Mouse (Mus musculus): ENCODE measurements around the gene Aldh1l1. TPM values are rescaled to one million over a fixed set of nuclear protein-coding genes. Genes with fewer than 3 reads are reported as not detected.

Aldh1l1 gene
- total RNA-seq, 1 experiment from 2014 or later, result 18.0 TPM

DNA sequence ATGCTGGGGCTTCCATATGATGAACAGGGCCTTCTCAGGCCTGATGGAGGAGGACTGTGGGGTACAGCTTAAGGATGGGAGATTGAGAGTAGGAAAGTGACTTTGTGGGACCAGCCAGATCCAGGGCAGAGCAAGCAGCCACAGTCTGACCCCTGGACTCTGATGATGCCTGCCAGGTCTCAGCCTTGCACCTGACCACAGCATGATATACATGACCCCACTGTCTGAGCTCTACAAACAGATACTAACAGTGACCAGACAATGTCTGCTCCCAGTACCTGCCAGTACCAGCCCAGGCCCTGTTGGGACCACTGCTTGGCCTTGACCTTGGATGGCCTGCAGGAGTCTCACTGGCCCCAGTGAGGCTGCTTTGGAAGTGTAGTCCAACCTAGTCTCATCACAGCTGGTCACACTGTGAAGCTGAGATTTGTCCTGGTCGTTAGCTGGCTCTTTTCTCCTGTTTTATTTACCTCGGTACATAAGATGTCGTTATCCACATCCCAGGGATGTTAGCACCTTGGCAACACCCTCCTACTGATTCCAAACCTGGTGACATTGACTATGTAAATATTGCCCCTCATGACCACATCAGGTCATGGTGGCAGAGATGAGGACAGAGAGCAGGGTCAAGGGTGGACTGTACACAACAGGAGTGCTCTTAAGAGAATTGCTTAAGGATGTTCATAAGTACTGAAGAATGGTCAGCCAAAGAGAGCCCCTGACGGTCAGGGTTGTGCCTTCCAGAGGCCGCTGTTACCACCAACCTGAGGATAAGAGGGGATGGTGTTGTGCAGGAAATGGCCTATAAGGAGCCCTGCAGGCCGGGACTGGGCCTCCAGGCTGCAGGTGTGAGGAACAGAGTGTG lies 71.8 kb downstream of the Aldh1l1 start:
- ATAC-seq (replicated peaks in 1 of 2; ENCODE audit: insufficient read depth in 1 of 2, low FRiP score in 2 of 2, low TSS enrichment in 1 of 2, low read depth in 1 of 2, poor library complexity in 2 of 2, severe bottlenecking in 2 of 2), result no peak

DNA sequence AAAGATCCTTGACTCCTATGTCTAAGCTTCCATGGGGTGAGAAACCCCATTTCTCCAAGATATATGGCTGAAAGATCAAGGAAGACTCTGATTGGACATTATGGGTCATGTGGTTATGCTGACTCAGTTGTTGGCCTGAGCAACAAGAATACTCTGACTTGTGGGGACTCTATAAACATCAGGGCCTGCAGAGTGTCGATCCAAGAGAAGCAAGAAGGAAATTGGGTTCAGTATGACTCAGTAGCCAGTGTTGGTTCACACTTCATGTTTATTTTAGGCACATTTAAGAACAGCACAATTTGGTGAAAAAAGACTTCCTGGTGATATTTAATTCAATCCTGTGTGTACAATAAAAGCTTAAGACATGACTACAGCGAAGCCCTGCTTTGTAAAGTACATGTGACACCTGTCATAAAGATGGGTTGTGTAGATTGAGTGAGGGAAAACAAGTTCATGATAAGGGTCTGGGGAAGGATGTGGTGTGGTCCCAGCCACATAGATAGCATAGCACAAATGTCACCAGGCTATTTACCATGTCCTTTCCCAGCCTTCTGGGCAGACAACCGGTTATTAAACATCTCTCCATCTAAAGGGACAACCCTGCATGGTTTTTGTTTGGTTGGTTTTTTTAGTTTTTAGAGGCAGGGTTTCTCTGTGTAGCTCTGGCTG lies 74.3 kb downstream of the Aldh1l1 start:
- peak; percentile 18 to 35; a peak in 2 of 4 replicates for ATAC-seq (replicated peaks in 1 of 2; ENCODE audit: insufficient read depth in 1 of 2, low FRiP score in 2 of 2, low TSS enrichment in 1 of 2, low read depth in 1 of 2, poor library complexity in 2 of 2, severe bottlenecking in 2 of 2)

DNA sequence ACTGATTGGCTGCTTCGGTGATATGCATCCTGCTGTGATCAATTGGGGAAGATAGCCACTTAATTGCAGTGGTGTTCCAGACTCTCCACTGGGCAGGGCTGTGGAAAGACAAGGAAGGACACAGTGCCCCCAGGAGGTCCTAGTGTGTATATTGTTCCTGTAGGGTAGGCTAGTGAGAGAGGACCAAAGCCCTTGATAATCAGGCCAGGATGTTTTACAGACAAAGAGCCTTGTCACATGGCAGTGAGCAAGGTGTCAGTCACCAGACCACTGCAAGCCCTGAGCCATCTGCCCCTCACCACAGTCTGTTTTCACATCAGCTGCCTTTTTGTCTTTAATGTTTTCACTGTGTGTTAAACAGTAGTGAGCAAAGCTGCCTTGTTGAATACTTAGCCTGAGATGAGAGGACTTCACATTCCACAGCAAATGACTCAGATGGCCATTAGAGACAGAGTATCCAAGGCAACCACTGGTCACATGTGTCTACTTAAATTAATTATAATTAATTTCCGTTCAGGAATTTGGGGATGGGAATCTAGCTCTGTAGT lies 75.1 kb downstream of the Aldh1l1 start:
- peak; percentile 23 to 50; a peak in 1 of 4 replicates for ATAC-seq (replicated peaks in 1 of 2; ENCODE audit: insufficient read depth in 1 of 2, low FRiP score in 2 of 2, low TSS enrichment in 1 of 2, low read depth in 1 of 2, poor library complexity in 2 of 2, severe bottlenecking in 2 of 2)

DNA sequence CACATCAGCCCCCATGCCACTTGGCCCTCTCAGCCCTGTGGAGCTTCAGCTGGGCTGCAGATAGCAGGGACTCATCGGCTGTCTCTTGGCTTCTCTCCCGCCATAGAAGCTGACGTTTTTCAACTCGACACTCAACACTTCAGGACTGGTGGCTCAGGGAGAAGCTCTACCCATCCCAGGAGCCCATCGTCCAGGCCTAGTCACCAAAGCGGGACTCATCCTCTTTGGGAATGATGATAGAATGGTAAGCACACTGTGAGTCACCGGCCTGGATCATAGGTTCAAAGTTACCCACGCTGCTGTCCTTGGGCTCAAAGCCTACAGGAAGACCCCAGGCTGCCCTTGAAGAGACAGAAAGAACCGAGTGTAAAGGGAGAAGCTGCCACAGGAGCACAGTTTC lies 78.0 kb downstream of the Aldh1l1 start:
- ATAC-seq (replicated peaks in 1 of 2; ENCODE audit: insufficient read depth in 1 of 2, low FRiP score in 2 of 2, low TSS enrichment in 1 of 2, low read depth in 1 of 2, poor library complexity in 2 of 2, severe bottlenecking in 2 of 2), result no peak

- ATAC-seq (replicated peaks in 1 of 2; ENCODE audit: insufficient read depth in 1 of 2, low FRiP score in 2 of 2, low TSS enrichment in 1 of 2, low read depth in 1 of 2, poor library complexity in 2 of 2, severe bottlenecking in 2 of 2), result no peak
Observed at GRCm38 (mm10) chr6:90565357-90566215, 79.4 kb downstream of the Aldh1l1 start.

GRCm38 (mm10) chr6:90567486-90567885 lies 81.3 kb downstream of the Aldh1l1 start:
- ATAC-seq (replicated peaks in 1 of 2; ENCODE audit: insufficient read depth in 1 of 2, low FRiP score in 2 of 2, low TSS enrichment in 1 of 2, low read depth in 1 of 2, poor library complexity in 2 of 2, severe bottlenecking in 2 of 2), result no peak

GRCm38 (mm10) chr6:90567928-90568327 lies 81.7 kb downstream of the Aldh1l1 start:
- no peak for ATAC-seq (replicated peaks in 1 of 2; ENCODE audit: insufficient read depth in 1 of 2, low FRiP score in 2 of 2, low TSS enrichment in 1 of 2, low read depth in 1 of 2, poor library complexity in 2 of 2, severe bottlenecking in 2 of 2)

DNA sequence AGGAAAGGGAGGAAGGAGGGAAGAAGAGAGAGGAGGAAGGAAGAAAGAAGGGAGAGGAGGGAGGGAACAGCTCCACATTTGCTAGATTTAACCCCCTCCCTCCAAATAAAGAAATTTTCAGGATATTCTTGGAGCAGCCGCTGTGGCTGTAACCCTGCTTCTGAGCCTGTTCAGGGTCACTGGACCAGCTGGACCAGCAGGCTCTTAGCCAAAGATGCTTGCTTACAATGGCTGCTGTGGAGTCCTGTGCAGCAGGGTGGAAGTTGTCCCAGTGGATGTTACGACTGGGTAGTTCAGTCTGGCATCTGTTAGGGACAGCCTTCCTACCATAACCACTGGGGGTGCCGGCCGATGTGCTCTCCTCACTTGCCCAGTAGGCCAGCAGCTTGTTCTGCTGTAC lies 82.5 kb downstream of the Aldh1l1 start:
- ATAC-seq (replicated peaks in 1 of 2; ENCODE audit: insufficient read depth in 1 of 2, low FRiP score in 2 of 2, low TSS enrichment in 1 of 2, low read depth in 1 of 2, poor library complexity in 2 of 2, severe bottlenecking in 2 of 2), result no peak

GRCm38 (mm10) chr6:90569736-90570383 lies 83.6 kb downstream of the Aldh1l1 start:
- ATAC-seq (replicated peaks in 1 of 2; ENCODE audit: insufficient read depth in 1 of 2, low FRiP score in 2 of 2, low TSS enrichment in 1 of 2, low read depth in 1 of 2, poor library complexity in 2 of 2, severe bottlenecking in 2 of 2), result peak; percentile 66 to 74

DNA sequence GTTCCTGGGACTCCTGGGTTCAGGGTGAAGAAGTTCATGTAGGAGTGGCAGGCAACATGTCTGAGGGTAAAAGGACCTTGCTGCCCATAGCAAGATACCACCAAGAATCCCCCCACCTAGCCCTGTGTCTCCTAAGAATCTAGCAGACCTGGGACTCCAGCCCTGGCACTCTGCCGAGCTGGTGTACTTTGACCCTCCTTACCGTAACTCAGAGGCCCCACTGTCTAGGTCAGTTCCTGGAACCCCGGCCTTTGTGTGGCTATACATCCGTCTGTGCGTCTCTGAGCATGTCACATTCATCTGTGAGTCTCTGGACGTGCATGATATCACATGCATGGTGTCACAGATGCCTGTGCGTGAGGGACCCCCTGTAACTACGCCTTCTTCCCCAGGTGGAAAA lies 84.2 kb downstream of the Aldh1l1 start:
- no peak for ATAC-seq (replicated peaks in 1 of 2; ENCODE audit: insufficient read depth in 1 of 2, low FRiP score in 2 of 2, low TSS enrichment in 1 of 2, low read depth in 1 of 2, poor library complexity in 2 of 2, severe bottlenecking in 2 of 2)

GRCm38 (mm10) chr6:90575261-90575715 lies 89.1 kb downstream of the Aldh1l1 start:
- ATAC-seq (replicated peaks in 1 of 2; ENCODE audit: insufficient read depth in 1 of 2, low FRiP score in 2 of 2, low TSS enrichment in 1 of 2, low read depth in 1 of 2, poor library complexity in 2 of 2, severe bottlenecking in 2 of 2), result peak; percentile 63 to 72; a peak in 3 of 4 replicates

DNA sequence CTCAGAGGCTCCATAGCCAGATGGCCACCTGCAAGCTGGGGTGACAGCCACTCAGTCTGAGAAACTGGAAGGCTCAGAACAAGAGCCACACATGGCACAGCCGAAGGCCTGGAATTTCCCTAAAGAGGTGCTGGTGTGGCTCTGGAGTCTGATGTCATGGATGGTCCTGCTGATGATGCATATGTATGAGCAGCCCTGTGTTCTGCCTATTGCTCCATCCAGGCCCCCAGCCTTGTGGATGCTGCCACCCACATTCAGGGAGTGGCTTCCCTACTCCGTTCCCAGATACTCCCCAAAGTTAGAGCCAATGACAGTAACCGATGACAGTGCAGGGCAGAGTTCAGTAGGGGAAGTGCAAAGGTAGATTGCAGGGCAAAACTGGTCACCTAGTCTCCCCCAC lies 91.9 kb downstream of the Aldh1l1 start:
- no peak for ATAC-seq (replicated peaks in 1 of 2; ENCODE audit: insufficient read depth in 1 of 2, low FRiP score in 2 of 2, low TSS enrichment in 1 of 2, low read depth in 1 of 2, poor library complexity in 2 of 2, severe bottlenecking in 2 of 2)

DNA sequence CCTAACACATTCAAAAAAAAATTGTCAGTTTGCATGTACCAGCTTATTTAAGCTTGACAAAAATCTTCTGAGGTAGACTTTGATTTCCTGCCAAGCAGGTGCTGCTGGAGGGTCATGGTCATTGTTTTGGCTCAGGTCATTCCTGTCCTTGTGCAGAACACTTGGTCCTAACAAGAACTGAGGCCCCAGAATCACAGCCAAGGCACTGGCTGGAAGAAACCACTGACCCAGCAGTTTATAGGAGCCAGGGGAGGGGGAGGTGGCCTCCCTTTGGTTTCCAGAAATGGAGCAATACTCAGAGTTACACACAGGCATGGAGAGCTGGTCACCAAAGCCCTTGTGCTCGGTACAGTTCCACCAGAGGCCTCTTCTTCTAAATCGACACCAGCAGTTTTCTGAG lies 96.1 kb downstream of the Aldh1l1 start:
- no peak for ATAC-seq (replicated peaks in 1 of 2; ENCODE audit: insufficient read depth in 1 of 2, low FRiP score in 2 of 2, low TSS enrichment in 1 of 2, low read depth in 1 of 2, poor library complexity in 2 of 2, severe bottlenecking in 2 of 2)

DNA sequence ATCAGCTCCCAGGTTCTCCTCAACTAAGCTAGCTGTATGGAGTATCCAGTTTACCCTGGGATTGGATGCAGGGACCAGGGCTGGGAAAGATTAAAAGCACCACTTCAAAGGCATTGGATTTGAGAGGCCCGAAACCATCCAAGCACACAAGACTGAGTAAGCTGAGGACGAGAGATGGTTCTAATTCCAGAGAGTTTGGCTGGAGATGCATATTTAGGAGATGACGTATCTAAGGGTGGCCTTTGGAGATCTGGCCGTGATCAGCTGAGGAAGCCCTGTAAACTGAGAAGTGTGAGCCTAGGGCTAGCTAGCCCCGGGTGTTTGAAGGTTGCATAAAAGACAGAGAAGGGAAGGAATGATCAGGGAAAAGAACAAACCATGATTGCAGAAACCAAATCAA lies 101.9 kb downstream of the Aldh1l1 start:
- ATAC-seq (replicated peaks in 1 of 2; ENCODE audit: insufficient read depth in 1 of 2, low FRiP score in 2 of 2, low TSS enrichment in 1 of 2, low read depth in 1 of 2, poor library complexity in 2 of 2, severe bottlenecking in 2 of 2), result no peak

DNA sequence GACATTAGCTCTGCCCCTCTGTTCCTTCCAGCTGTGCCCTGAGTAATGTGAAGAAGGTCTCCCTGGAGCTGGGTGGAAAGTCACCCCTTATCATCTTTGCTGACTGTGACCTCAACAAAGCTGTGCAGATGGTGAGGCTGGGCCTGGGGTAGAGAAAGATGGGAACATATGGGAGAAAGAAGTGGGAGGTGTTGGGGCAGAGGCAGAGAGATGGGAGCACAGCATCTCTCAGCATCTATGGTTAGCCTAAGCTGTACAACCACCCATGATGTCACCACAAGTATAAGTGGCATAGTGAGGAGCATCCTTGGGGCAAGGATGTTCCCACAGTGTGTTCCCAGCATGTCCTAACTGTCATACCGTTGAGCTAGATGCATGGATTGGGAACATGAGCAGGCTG lies 104.5 kb downstream of the Aldh1l1 start:
- ATAC-seq (replicated peaks in 1 of 2; ENCODE audit: insufficient read depth in 1 of 2, low FRiP score in 2 of 2, low TSS enrichment in 1 of 2, low read depth in 1 of 2, poor library complexity in 2 of 2, severe bottlenecking in 2 of 2), result no peak

DNA sequence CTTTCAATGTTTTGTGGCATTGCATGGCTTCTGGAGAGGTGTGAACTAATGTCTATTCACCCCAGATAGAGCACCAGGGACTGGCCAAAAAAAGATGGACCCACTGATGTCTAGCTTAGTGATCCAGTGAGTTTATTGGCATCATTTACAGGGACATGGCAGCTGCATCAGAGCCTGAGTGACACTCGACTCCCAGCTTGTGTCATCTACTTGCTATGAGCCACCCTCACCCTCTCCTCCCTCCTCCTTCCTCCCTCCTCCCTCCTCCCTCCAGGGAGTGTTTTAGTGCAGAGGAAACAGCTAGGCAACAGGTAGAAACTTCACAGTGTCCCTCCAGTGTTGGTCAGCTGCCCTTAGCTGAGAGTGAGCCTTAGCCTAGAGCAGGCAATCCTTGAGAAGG lies 108.7 kb downstream of the Aldh1l1 start:
- ATAC-seq (replicated peaks in 1 of 2; ENCODE audit: insufficient read depth in 1 of 2, low FRiP score in 2 of 2, low TSS enrichment in 1 of 2, low read depth in 1 of 2, poor library complexity in 2 of 2, severe bottlenecking in 2 of 2), result no peak

- ATAC-seq (replicated peaks in 1 of 2; ENCODE audit: insufficient read depth in 1 of 2, low FRiP score in 2 of 2, low TSS enrichment in 1 of 2, low read depth in 1 of 2, poor library complexity in 2 of 2, severe bottlenecking in 2 of 2), result no peak
Observed at GRCm38 (mm10) chr6:90597060-90597459, 110.8 kb downstream of the Aldh1l1 start.
